Mouse (Mus musculus) midbrain, embryonic 12.5 days (tissue): ENCODE measurements around the gene Dapk3. TPM values are rescaled to one million over a fixed set of nuclear protein-coding genes. Genes with fewer than 3 reads are reported as not detected.

Experiments
- ATAC-seq: fragments of 200-750 bp; cut with Nextera tagmentation; 2 replicates; pipeline ENCODE4 v1.8.0; 2017; ENCODE audit warnings: low read depth, moderate TSS enrichment, moderate library complexity; ENCODE audit not compliant: low FRiP score
- H3K27ac ChIP-seq: fragments of 300-500 bp; sonication (generic); replicated peaks from 2 replicates; pipeline ENCODE4 v1.5.1; 2016; ENCODE audit warnings: mild to moderate bottlenecking
- H3K27me3 ChIP-seq: fragments of 300-500 bp; sonication (generic); 2 replicates; pipeline ENCODE4 v1.6.1; 2016; ENCODE audit warnings: mild to moderate bottlenecking
- H3K36me3 ChIP-seq: fragments of 300-500 bp; sonication (generic); 2 replicates; pipeline ENCODE4 v1.6.1; 2016
- H3K4me1 ChIP-seq: fragments of 300-500 bp; sonication (generic); 2 replicates; pipeline ENCODE4 v1.6.1; 2016
- H3K4me2 ChIP-seq: fragments of 300-500 bp; sonication (generic); replicated peaks from 2 replicates; pipeline ENCODE4 v1.6.1; 2016; ENCODE audit warnings: mild to moderate bottlenecking, moderate library complexity
- H3K4me3 ChIP-seq: fragments of 300-500 bp; sonication (generic); 2 replicates; pipeline ENCODE4 v1.5.1; 2016; ENCODE audit warnings: mild to moderate bottlenecking
- H3K9ac ChIP-seq: fragments of 300-500 bp; sonication (generic); replicated peaks from 2 replicates; pipeline ENCODE4 v1.6.1; 2016; ENCODE audit warnings: mild to moderate bottlenecking, moderate library complexity
- H3K9me3 ChIP-seq: fragments of 300-500 bp; sonication (generic); 2 replicates; pipeline ENCODE4 v1.6.1; 2016; ENCODE audit warnings: mild to moderate bottlenecking
- WGBS: fragments of 180-500 bp; shearing (Covaris S2); methylation state at CpG from one replicate; pipeline ENCODE4 v1.1.7; 2016; 5-methylcytosine and 5-hydroxymethylcytosine counted together
- polyA plus RNA-seq: library from polyadenylated mRNA; unstranded; fragments of >200 nt; fragmentation: Nextera tagmentation; extraction: Ambion mirVana; gene quantifications from 2 replicates; pipeline ENCODE4 v1.2.1, GENCODE M21; 2016

Gene Dapk3
- polyA plus RNA-seq, 1 experiment from 2014 or later: 77.3 TPM

DNA sequence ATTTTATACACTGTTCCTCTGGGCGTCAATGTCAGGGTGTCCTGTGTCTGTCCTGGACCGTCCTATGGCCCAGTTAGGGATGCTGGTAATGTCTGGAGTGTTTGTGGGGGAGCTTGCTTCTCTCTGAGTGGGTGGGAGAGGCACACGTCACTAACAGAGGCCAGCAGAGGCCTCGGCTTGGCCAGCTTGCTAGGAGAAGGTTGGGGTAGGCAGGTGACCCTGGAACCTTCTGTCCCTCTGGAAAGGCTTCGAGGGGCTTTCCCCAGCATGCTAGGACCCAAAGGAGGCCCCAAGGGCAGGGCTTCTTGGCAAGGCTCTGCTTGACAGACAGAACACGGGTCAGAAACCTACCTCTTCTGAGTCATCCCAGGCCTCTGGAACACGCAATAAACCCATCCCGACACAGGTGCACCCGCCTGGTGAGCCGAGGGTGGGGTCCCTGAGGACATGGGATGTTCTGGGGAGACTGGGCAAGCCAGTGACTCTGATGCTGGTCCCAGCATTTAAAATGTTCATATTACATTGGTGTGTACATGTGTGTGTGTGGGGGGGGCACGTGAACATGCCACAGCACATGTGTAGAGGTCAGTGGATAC lies 13.8 kb downstream of the Dapk3 start:
- peaks cover 63% of the 10 kb centered on the region for H3K27me3 ChIP-seq
- H3K4me2 ChIP-seq: no peak overlapping the region
- no peak for ATAC-seq
- no peaks in the 10 kb centered on the region for H3K36me3 ChIP-seq
- H3K4me1 ChIP-seq: peaks cover 26% of the 10 kb centered on the region
- no peak overlapping the region for H3K27ac ChIP-seq
- 71% methylated on average over 11 of the region's 11 CpGs for WGBS
- no peak overlapping the region; the same call in 1 of the 2 replicates for H3K9ac ChIP-seq
- no peak overlapping the region for H3K4me3 ChIP-seq
- no peaks in the 10 kb centered on the region for H3K9me3 ChIP-seq

- H3K36me3 ChIP-seq: no peaks in the 10 kb centered on the region
- no peak overlapping the region for H3K4me3 ChIP-seq
- 60% methylated on average over 6 of the region's 6 CpGs for WGBS
- no peak overlapping the region for H3K4me2 ChIP-seq
- no peak overlapping the region for H3K27ac ChIP-seq
- ATAC-seq: no peak
- H3K9me3 ChIP-seq: no peaks in the 10 kb centered on the region
- H3K4me1 ChIP-seq: peaks cover 19% of the 10 kb centered on the region
- H3K9ac ChIP-seq: no peak overlapping the region
- H3K27me3 ChIP-seq: peaks cover 63% of the 10 kb centered on the region
Measured at GRCm38 (mm10) chr10:81197305-81197704, 14.5 kb downstream of the Dapk3 start.

GRCm38 (mm10) chr10:81198230-81198629 lies 15.4 kb downstream of the Dapk3 start:
- Histone ChIP-seq H3K9me3 (no peaks in the 10 kb centered on the region), H3K27ac (no peak overlapping the region), H3K9ac (no peak overlapping the region), H3K36me3 (no peaks in the 10 kb centered on the region), H3K27me3 (peaks cover 63% of the 10 kb centered on the region), H3K4me1 (peaks cover 11% of the 10 kb centered on the region), H3K4me3 (no peak overlapping the region), H3K4me2 (no peak overlapping the region)
- no peak for ATAC-seq
- WGBS: 5% methylated on average over 9 of the region's 9 CpGs

GRCm38 (mm10) chr10:81198990-81199389 lies 16.2 kb downstream of the Dapk3 start:
- Histone ChIP-seq H3K4me2 (no peak overlapping the region), H3K4me1 (peaks cover 7% of the 10 kb centered on the region; the same call in 1 of the 2 replicates), H3K27ac (no peak overlapping the region), H3K9ac (no peak overlapping the region), H3K9me3 (no peaks in the 10 kb centered on the region), H3K36me3 (no peaks in the 10 kb centered on the region), H3K4me3 (no peak overlapping the region), H3K27me3 (peaks cover 60% of the 10 kb centered on the region)
- WGBS: 85% methylated on average over 6 of the region's 6 CpGs
- ATAC-seq: no peak

GRCm38 (mm10) chr10:81200141-81200540 lies 17.3 kb downstream of the Dapk3 start:
- WGBS: 88% methylated on average over 13 of the region's 13 CpGs
- no peak overlapping the region for H3K9ac ChIP-seq

GRCm38 (mm10) chr10:81200605-81201287 lies 17.9 kb downstream of the Dapk3 start:
- Histone ChIP-seq H3K27ac (no peak overlapping the region), H3K4me2 (no peak overlapping the region), H3K9me3 (no peaks in the 10 kb centered on the region), H3K4me1 (no peaks in the 10 kb centered on the region), H3K9ac (no peak overlapping the region), H3K4me3 (no peak overlapping the region), H3K27me3 (peaks cover 42% of the 10 kb centered on the region), H3K36me3 (no peaks in the 10 kb centered on the region)
- no peak for ATAC-seq
- WGBS: 82% methylated on average over 20 of the region's 20 CpGs

More at GRCm38 (mm10) chr10:81200141-81200540, 17.3 kb downstream of the Dapk3 start:
- Histone ChIP-seq H3K4me2 (no peak overlapping the region), H3K27me3 (peaks cover 48% of the 10 kb centered on the region), H3K4me1 (no peaks in the 10 kb centered on the region), H3K36me3 (no peaks in the 10 kb centered on the region), H3K9me3 (no peaks in the 10 kb centered on the region), H3K4me3 (no peak overlapping the region), H3K27ac (no peak overlapping the region)
- no peak for ATAC-seq

GRCm38 (mm10) chr10:81201807-81202758 lies 19.3 kb downstream of the Dapk3 start, which contains the start of gene Nmrk2:
Gene Nmrk2 (minus strand): TSS chr10:81202051.
- H3K27me3 ChIP-seq: peaks cover 29% of the 10 kb centered on the region
- peaks cover 4% of the 10 kb centered on the region; the same call in 1 of the 2 replicates for H3K36me3 ChIP-seq
- no peaks in the 10 kb centered on the region for H3K9me3 ChIP-seq
- 52% methylated on average over 13 of the region's 13 CpGs for WGBS
- no peak within 1 kb of the TSS for H3K27ac ChIP-seq
- H3K4me3 ChIP-seq: no peak within 1 kb of the TSS
- ATAC-seq: no peak
- no peak within 1 kb of the TSS for H3K4me2 ChIP-seq
- no peak within 1 kb of the TSS for H3K9ac ChIP-seq
- H3K4me1 ChIP-seq: no peaks in the 10 kb centered on the region

- Histone ChIP-seq H3K27ac (no peak overlapping the region), H3K4me3 (no peak overlapping the region), H3K27me3 (peaks cover 22% of the 10 kb centered on the region), H3K4me2 (no peak overlapping the region), H3K4me1 (no peaks in the 10 kb centered on the region), H3K9me3 (no peaks in the 10 kb centered on the region), H3K9ac (no peak overlapping the region), H3K36me3 (peaks cover 14% of the 10 kb centered on the region)
- WGBS: 70% methylated on average over 8 of the region's 8 CpGs
- ATAC-seq: no peak
Measured at GRCm38 (mm10) chr10:81202978-81203720, 20.3 kb downstream of the Dapk3 start.

DNA sequence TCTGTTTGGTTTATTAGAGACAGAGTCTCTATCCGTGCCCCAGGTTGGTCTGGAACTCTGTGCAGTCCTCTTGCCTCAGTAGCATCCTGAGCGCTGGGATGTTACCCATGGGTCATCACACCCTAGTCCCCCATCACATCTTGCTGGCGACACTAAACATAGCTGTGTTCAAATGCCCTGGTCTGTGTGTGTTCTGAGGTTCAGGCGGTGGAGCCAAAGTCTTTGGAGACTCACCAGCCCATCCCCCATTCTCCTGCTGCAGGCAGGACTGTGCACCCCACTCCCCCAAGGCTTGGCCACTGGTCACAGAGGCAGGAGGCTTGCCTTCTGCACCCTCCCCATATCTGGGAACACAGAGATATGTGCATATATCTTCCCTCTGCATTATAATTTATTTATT lies 21.3 kb downstream of the Dapk3 start:
- WGBS: 76% methylated on average over 4 of the region's 4 CpGs
- Histone ChIP-seq H3K4me2 (no peak overlapping the region), H3K27me3 (peaks cover 16% of the 10 kb centered on the region; the same call in 1 of the 2 replicates), H3K4me3 (no peak overlapping the region), H3K4me1 (no peaks in the 10 kb centered on the region), H3K9me3 (no peaks in the 10 kb centered on the region), H3K36me3 (peaks cover 22% of the 10 kb centered on the region), H3K27ac (no peak overlapping the region), H3K9ac (no peak overlapping the region; the same call in 1 of the 2 replicates)
- ATAC-seq: no peak

GRCm38 (mm10) chr10:81210154-81210553 lies 27.3 kb downstream of the Dapk3 start:
- 92% methylated on average over 5 of the region's 5 CpGs for WGBS

GRCm38 (mm10) chr10:81216260-81216659 lies 33.5 kb downstream of the Dapk3 start:
- no peak for ATAC-seq
- Histone ChIP-seq H3K27ac (no peak overlapping the region), H3K9ac (no peak overlapping the region), H3K27me3 (no peaks in the 10 kb centered on the region), H3K4me1 (no peaks in the 10 kb centered on the region), H3K4me3 (no peak overlapping the region), H3K9me3 (0 out of 2 replicates have a peak, but pooled peaks cover 5% of the 10 kb centered on the region), H3K36me3 (peaks cover 77% of the 10 kb centered on the region), H3K4me2 (no peak overlapping the region)
- 90% methylated on average over 6 of the region's 6 CpGs for WGBS

More at GRCm38 (mm10) chr10:81210154-81210553, 27.3 kb downstream of the Dapk3 start:
- Histone ChIP-seq H3K27me3 (no peaks in the 10 kb centered on the region), H3K9ac (no peak overlapping the region), H3K27ac (no peak overlapping the region), H3K4me3 (no peak overlapping the region; the same call in 1 of the 2 replicates), H3K4me1 (no peaks in the 10 kb centered on the region), H3K4me2 (no peak overlapping the region), H3K36me3 (peaks cover 81% of the 10 kb centered on the region), H3K9me3 (0 out of 2 replicates have a peak, but pooled peaks cover 5% of the 10 kb centered on the region)
- no peak for ATAC-seq
